Mouse (Mus musculus) liver, adult 10 weeks (tissue): Measurements from ENCODE around the gene Tas2r139. TPM values are rescaled to one million over a fixed set of nuclear protein-coding genes. Genes with fewer than 3 reads are reported as not detected.

ENCODE experiments used
- polyA plus RNA-seq: library from polyadenylated mRNA; stranded (reverse); fragments of 350-450 nt; fragmentation: Illumina TruSeq; extraction: RNeasy Lipid Tissue Mini Kit (QIAGEN cat#74804); gene quantifications from one replicate; pipeline ENCODE4 v1.2.3, GENCODE M21; 2014; ENCODE audit warnings: low read depth, low replicate concordance

Gene Tas2r139
- not detected for polyA plus RNA-seq

GRCm38 (mm10) chr6:42140636-42141035, at the start of gene Tas2r139:
Gene Tas2r139 (plus strand): TSS chr6:42140936.

Other genes starting within 250 kb of the Tas2r139 start
- not detected for gene Sval1, start 189.3 kb upstream of the Tas2r139 start, polyA plus RNA-seq
- gene Sval3, start 172.8 kb upstream of the Tas2r139 start, polyA plus RNA-seq = not detected
- gene Sva, start 102.5 kb upstream of the Tas2r139 start, polyA plus RNA-seq = not detected
- gene Tas2r144, start 74.4 kb downstream of the Tas2r139 start, polyA plus RNA-seq = not detected
- 200 TPM for gene Gstk1, start 105.0 kb downstream of the Tas2r139 start, polyA plus RNA-seq
- 0.58 TPM for gene Tmem139, start 121.0 kb downstream of the Tas2r139 start, polyA plus RNA-seq
- gene Casp2, start 124.0 kb downstream of the Tas2r139 start, polyA plus RNA-seq = 5.0 TPM
- not detected for gene Clcn1, start 145.7 kb downstream of the Tas2r139 start, polyA plus RNA-seq
- gene Fam131b, start 183.7 kb downstream of the Tas2r139 start, polyA plus RNA-seq = not detected
- gene Zyx, start 208.7 kb downstream of the Tas2r139 start, polyA plus RNA-seq = 3.2 TPM
- gene Epha1, start 232.3 kb downstream of the Tas2r139 start, polyA plus RNA-seq = 4.6 TPM